Mouse (Mus musculus) lung, embryonic 14.5 days (tissue): Measurements from ENCODE around the gene Trip12. TPM values are rescaled to one million over a fixed set of nuclear protein-coding genes. Genes with fewer than 3 reads are reported as not detected.
A peak's percentile ranks its signal among the peaks of the same experiment; 100 is the strongest.

ENCODE experiments used
- ATAC-seq: fragments of 200-750 bp; cut with Nextera tagmentation; 2 replicates; pipeline ENCODE4 v1.8.0; 2017; ENCODE audit warnings: mild to moderate bottlenecking, moderate TSS enrichment, moderate library complexity; ENCODE audit not compliant: insufficient read depth
- DNase-seq: peaks from one replicate; pipeline ENCODE4 v3.0.0-alpha.2; 2015
- H3K27ac ChIP-seq: fragments of 300-500 bp; sonication (generic); 2 replicates; pipeline ENCODE4 v1.5.1; 2014; ENCODE audit warnings: low read depth, mild to moderate bottlenecking, moderate library complexity
- H3K27me3 ChIP-seq: fragments of 300-500 bp; sonication (generic); 2 replicates; pipeline ENCODE4 v1.6.1; 2014; ENCODE audit warnings: low read length, control low read depth; ENCODE audit not compliant: insufficient read depth
- H3K36me3 ChIP-seq: fragments of 300-500 bp; sonication (generic); 2 replicates; pipeline ENCODE4 v1.6.1; 2014; ENCODE audit warnings: control low read depth; ENCODE audit not compliant: insufficient read depth
- H3K4me1 ChIP-seq: fragments of 300-500 bp; sonication (generic); 2 replicates; pipeline ENCODE4 v1.6.1; 2014; ENCODE audit warnings: antibody characterized with exemption, control low read depth; ENCODE audit not compliant: insufficient read depth
- H3K4me2 ChIP-seq: fragments of 300-500 bp; sonication (generic); 2 replicates; pipeline ENCODE4 v1.6.1; 2014; ENCODE audit warnings: mild to moderate bottlenecking
- H3K4me3 ChIP-seq: fragments of 300-500 bp; sonication (generic); 2 replicates; pipeline ENCODE4 v1.5.1; 2014; ENCODE audit warnings: low read depth, low read length
- H3K9ac ChIP-seq: fragments of 300-500 bp; sonication (generic); 2 replicates; pipeline ENCODE4 v1.6.1; 2014
- H3K9me3 ChIP-seq: fragments of 300-500 bp; sonication (generic); 2 replicates; pipeline ENCODE4 v1.6.1; 2016; ENCODE audit warnings: low read depth, low read length, control low read depth
- CTCF ChIP-seq: IDR thresholded peaks from 2 replicates; pipeline ENCODE4 v1.5.1; 2016; ENCODE audit warnings: antibody characterized with exemption, low read depth
- WGBS: fragments of 180-500 bp; shearing (Covaris S2); extraction: QIAGEN DNeasy Blood & Tissue Kit; methylation state at CpG from one replicate; pipeline ENCODE4 v1.1.7; 2014; 5-methylcytosine and 5-hydroxymethylcytosine counted together
- polyA plus RNA-seq: library from polyadenylated mRNA; unstranded; fragments of >200 nt; fragmentation: Nextera tagmentation; extraction: Ambion mirVana; gene quantifications from 2 replicates; pipeline ENCODE4 v1.2.1, GENCODE M21; 2014

Trip12 gene
- polyA plus RNA-seq, 1 experiment from 2014 or later: 75.7 TPM

GRCm38 (mm10) chr1:84860360-84861254, 20.3 kb upstream of the Trip12 start:
- H3K9ac ChIP-seq: no peak overlapping the region
- H3K4me2 ChIP-seq: no peak overlapping the region
- H3K36me3 ChIP-seq: no peaks in the 10 kb centered on the region
- DNase-seq (peak; percentile 15), ATAC-seq (no peak)
- no peaks in the 10 kb centered on the region for H3K9me3 ChIP-seq
- no peak overlapping the region for H3K4me3 ChIP-seq
- H3K27me3 ChIP-seq: no peaks in the 10 kb centered on the region
- TF ChIP-seq CTCF: no peak
- H3K27ac ChIP-seq: no peak overlapping the region
- WGBS: 63% methylated on average over 10 of the region's 10 CpGs
- H3K4me1 ChIP-seq: no peaks in the 10 kb centered on the region

GRCm38 (mm10) chr1:84859597-84859996, 19.3 kb upstream of the Trip12 start:
- TF ChIP-seq CTCF: no peak
- Histone ChIP-seq H3K36me3 (no peaks in the 10 kb centered on the region), H3K27me3 (no peaks in the 10 kb centered on the region), H3K9me3 (no peaks in the 10 kb centered on the region), H3K27ac (no peak overlapping the region), H3K4me3 (no peak overlapping the region), H3K4me1 (no peaks in the 10 kb centered on the region), H3K4me2 (no peak overlapping the region), H3K9ac (no peak overlapping the region)
- no peak for ATAC-seq
- no peak for DNase-seq
- 87% methylated on average over 6 of the region's 6 CpGs for WGBS

DNA sequence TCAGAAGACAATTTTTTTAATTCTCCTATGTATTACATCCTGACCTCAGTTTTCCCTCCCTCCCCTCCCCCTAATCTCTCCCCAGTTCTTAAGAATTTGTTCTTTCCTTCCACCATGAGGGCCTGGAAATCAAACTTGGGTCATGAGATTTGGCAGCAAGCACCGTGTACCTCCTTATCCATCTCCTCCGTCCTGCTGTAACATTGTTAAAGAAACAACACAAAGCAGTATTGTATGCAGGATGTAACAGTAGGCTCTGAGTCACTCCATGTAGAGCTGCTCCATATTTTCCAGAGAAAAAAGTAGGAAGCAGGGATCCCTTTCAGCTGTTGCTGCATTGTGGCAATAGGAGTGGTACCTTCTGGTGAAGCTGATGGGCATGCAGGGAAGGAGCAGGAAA, 15.4 kb upstream of the Trip12 start:
- Histone ChIP-seq H3K9ac (no peak overlapping the region), H3K36me3 (no peaks in the 10 kb centered on the region), H3K27ac (no peak overlapping the region), H3K27me3 (no peaks in the 10 kb centered on the region), H3K4me2 (no peak overlapping the region), H3K4me1 (no peaks in the 10 kb centered on the region), H3K4me3 (no peak overlapping the region), H3K9me3 (no peaks in the 10 kb centered on the region)
- DNase-seq (no peak), ATAC-seq (no peak)
- no peak for TF ChIP-seq CTCF
- WGBS: 48% methylated on average over 2 of the region's 2 CpGs

DNA sequence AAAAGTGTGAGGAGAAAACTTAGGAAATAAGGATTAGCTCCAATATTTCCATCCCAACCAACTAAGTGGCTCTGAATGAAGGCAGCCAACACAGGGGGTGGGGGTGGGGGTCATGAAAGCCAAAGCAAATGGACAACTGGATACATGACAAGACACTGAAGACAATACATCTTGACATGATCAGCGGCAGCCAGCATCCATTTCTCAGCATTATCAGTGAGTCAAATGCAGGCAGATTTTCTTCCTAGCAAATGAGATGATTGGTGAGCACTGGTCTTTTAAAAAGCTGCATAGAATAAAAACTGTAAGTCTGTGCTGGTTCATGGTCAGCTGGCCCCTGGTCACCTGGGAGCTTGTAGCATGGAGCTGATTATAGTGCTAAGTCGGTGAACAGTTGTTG, 14.7 kb upstream of the Trip12 start:
- no peaks in the 10 kb centered on the region for H3K36me3 ChIP-seq
- ATAC-seq (no peak), DNase-seq (no peak)
- TF ChIP-seq CTCF: no peak
- 74% methylated on average over 2 of the region's 2 CpGs for WGBS
- no peak overlapping the region for H3K4me2 ChIP-seq
- H3K27ac ChIP-seq: no peak overlapping the region
- no peak overlapping the region for H3K9ac ChIP-seq
- no peaks in the 10 kb centered on the region for H3K27me3 ChIP-seq
- H3K4me1 ChIP-seq: no peaks in the 10 kb centered on the region
- H3K4me3 ChIP-seq: no peak overlapping the region
- H3K9me3 ChIP-seq: no peaks in the 10 kb centered on the region

- TF ChIP-seq CTCF: no peak
- H3K4me1 ChIP-seq: no peaks in the 10 kb centered on the region
- DNase-seq (no peak), ATAC-seq (no peak)
- no peaks in the 10 kb centered on the region for H3K36me3 ChIP-seq
- no peak overlapping the region for H3K9ac ChIP-seq
- WGBS: 77% methylated on average over 1 of the region's 1 CpGs
- H3K9me3 ChIP-seq: no peaks in the 10 kb centered on the region
- no peak overlapping the region for H3K4me2 ChIP-seq
- no peaks in the 10 kb centered on the region for H3K27me3 ChIP-seq
- no peak overlapping the region for H3K4me3 ChIP-seq
- H3K27ac ChIP-seq: no peak overlapping the region
These were observed 13.4 kb upstream of the Trip12 start for GRCm38 (mm10) chr1:84853721-84854120.

DNA sequence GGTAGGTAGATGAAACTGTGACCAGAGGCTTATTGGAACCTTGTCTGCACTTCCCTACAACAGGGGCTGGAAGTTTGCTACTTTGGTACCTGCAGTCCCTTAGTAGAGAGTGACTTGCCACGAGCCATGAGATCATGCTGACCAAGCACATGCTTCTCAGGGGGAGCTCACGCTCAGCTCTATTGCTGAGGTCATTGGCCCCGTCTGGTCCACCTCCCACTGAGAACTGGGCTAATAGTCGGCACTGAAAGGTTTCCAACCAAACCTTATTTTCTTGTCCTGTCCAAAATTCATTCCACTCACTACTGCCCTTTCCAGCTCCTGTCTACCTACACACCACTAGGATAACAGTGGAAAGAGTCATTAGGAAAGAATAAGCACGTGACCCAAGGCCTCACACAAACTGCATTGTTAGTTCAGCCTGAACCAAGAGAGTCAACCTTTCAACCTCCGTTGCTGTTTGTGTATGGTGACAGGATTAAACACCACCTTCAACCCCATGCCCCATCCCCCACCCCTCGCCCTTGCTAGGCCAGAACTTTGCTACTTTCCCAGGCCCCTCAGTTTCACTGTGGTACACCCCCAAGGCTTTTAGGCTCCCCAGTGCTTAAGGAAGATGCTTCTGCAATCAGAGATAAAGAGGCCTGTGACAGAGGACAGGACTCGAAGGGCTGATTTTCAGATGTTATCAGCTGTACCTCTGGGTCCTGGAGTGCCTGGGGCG, 11.4 kb upstream of the Trip12 start:
- H3K4me1 ChIP-seq: no peaks in the 10 kb centered on the region
- 23% methylated on average over 9 of the region's 9 CpGs for WGBS
- H3K27me3 ChIP-seq: no peaks in the 10 kb centered on the region
- H3K27ac ChIP-seq: no peak overlapping the region
- H3K36me3 ChIP-seq: no peaks in the 10 kb centered on the region
- H3K4me3 ChIP-seq: no peak overlapping the region
- no peak overlapping the region for H3K9ac ChIP-seq
- TF ChIP-seq CTCF: no peak
- H3K4me2 ChIP-seq: no peak overlapping the region
- ATAC-seq (no peak), DNase-seq (no peak)
- H3K9me3 ChIP-seq: no peaks in the 10 kb centered on the region

GRCm38 (mm10) chr1:84850471-84850870, 10.2 kb upstream of the Trip12 start:
- Histone ChIP-seq H3K36me3 (no peaks in the 10 kb centered on the region), H3K9ac (no peak overlapping the region), H3K4me3 (no peak overlapping the region), H3K27ac (no peak overlapping the region), H3K9me3 (no peaks in the 10 kb centered on the region), H3K27me3 (no peaks in the 10 kb centered on the region), H3K4me1 (no peaks in the 10 kb centered on the region), H3K4me2 (no peak overlapping the region)
- ATAC-seq (no peak), DNase-seq (no peak)
- WGBS: 90% methylated on average over 7 of the region's 7 CpGs
- no peak for TF ChIP-seq CTCF
